Comparison of ENCODE assay signal across 8 mouse cellular contexts in genomic region chr6:17171273-17172011, GRCm38 (mm10).
DNase-seq lines count a peak whose midpoint lies in the region; ATAC-seq lines count a peak whose summit lies in the region.

No protein-coding gene starts in this region.

- ATAC-seq in hindbrain, embryonic 14.5 days (ENCODE audit: low FRiP score): peak; percentile 83
- no peak for ATAC-seq in erythroblast, adult 5-6 weeks (replicated peaks; ENCODE audit: low FRiP score, poor library complexity, severe bottlenecking)

- peak; percentile 25 for DNase-seq in right cerebral cortex, adult 18-20 months
- DNase-seq in right cerebral cortex, postnatal 25 days: no peak
- peak; percentile 32 to 44 for DNase-seq in frontal cortex, postnatal 10 days (ENCODE audit: low spot score in 2 of 2)
- DNase-seq in hindbrain, embryonic 14.5 days (ENCODE audit: low spot score): peak; percentile 58
- DNase-seq in layer of hippocampus, postnatal 36 days: peak; percentile 27 to 32
- DNase-seq in mesoderm, embryonic 11.5 days (ENCODE audit: low read depth, low spot score): peak; percentile 66
- DNase-seq in skeletal muscle tissue, adult 2 months (ENCODE audit: low read depth, low spot score): peak; percentile 38

- 13% methylated on average over 17 of the region's 17 CpGs for WGBS in hindbrain, embryonic 14.5 days

- 0 out of 2 replicates have a peak overlapping the region, but pooled peaks have one; percentile 32 for H3K9ac ChIP-seq in hindbrain, embryonic 14.5 days

- H3K9me3 ChIP-seq in hindbrain, embryonic 14.5 days (ENCODE audit: control insufficient read depth, low read length): no peaks in the 10 kb centered on the region

- peaks cover 22% of the 10 kb centered on the region for H3K4me1 ChIP-seq in hindbrain, embryonic 14.5 days (replicated peaks; ENCODE audit: control insufficient read depth, insufficient read depth, low read length)

- H3K27me3 ChIP-seq in hindbrain, embryonic 14.5 days (ENCODE audit: control insufficient read depth, insufficient read depth, low read length): no peaks in the 10 kb centered on the region

- peak overlapping the region; percentile 63 for H3K27ac ChIP-seq in hindbrain, embryonic 14.5 days

- H3K4me2 ChIP-seq in hindbrain, embryonic 14.5 days (replicated peaks): peak overlapping the region; percentile 37

- no peak overlapping the region for H3K4me3 ChIP-seq in hindbrain, embryonic 14.5 days (replicated peaks; ENCODE audit: low read length)

- H3K36me3 ChIP-seq in hindbrain, embryonic 14.5 days (replicated peaks; ENCODE audit: control insufficient read depth, insufficient read depth): no peaks in the 10 kb centered on the region
